Mouse (Mus musculus): ENCODE results near the gene Spred2. TPM values are rescaled to one million over a fixed set of nuclear protein-coding genes. Genes with fewer than 3 reads are reported as not detected.
A peak's percentile ranks its signal among the peaks of the same experiment; 100 is the strongest.
"Not testable (repeated sequence)": the region's sequence is repeated elsewhere in the genome, so short reads cannot be mapped to it uniquely, and the experiment has no call there.

Gene Spred2
- total RNA-seq, 1 experiment from 2014 or later: 35.1 TPM

- no peak for DNase-seq
These were observed 96.5 kb downstream of the Spred2 start for GRCm38 (mm10) chr11:20020720-20021119.

GRCm38 (mm10) chr11:20022462-20022861 is 98.3 kb downstream of the Spred2 start:
- no peak for DNase-seq

- DNase-seq: no peak
These were observed 98.8 kb downstream of the Spred2 start for GRCm38 (mm10) chr11:20022911-20023482.

GRCm38 (mm10) chr11:20025899-20026298 is 101.7 kb downstream of the Spred2 start:
- DNase-seq: peak; percentile 39

GRCm38 (mm10) chr11:20027719-20028118 is 103.5 kb downstream of the Spred2 start:
- no peak for DNase-seq

GRCm38 (mm10) chr11:20028396-20028795 is 104.2 kb downstream of the Spred2 start:
- peak; percentile 53 for DNase-seq

GRCm38 (mm10) chr11:20029014-20029413 is 104.8 kb downstream of the Spred2 start:
- no peak for DNase-seq

GRCm38 (mm10) chr11:20030973-20031372 is 106.8 kb downstream of the Spred2 start:
- DNase-seq: not testable (repeated sequence)

- DNase-seq: peak; percentile 59
These were observed 107.4 kb downstream of the Spred2 start for GRCm38 (mm10) chr11:20031536-20031935.

- peak; percentile 25 for DNase-seq
These were observed 109.5 kb downstream of the Spred2 start for GRCm38 (mm10) chr11:20033541-20034160.

- no peak for DNase-seq
These were observed 110.3 kb downstream of the Spred2 start for GRCm38 (mm10) chr11:20034337-20034947.

GRCm38 (mm10) chr11:20035343-20035928 is 111.3 kb downstream of the Spred2 start:
- DNase-seq: peak; percentile 67

GRCm38 (mm10) chr11:20035972-20036371 is 111.8 kb downstream of the Spred2 start:
- no peak for DNase-seq

- DNase-seq: no peak
These were observed 113.6 kb downstream of the Spred2 start for GRCm38 (mm10) chr11:20037739-20038138.

GRCm38 (mm10) chr11:20038723-20039122 is 114.5 kb downstream of the Spred2 start:
- DNase-seq: no peak

- no peak for DNase-seq
These were observed 117.2 kb downstream of the Spred2 start for GRCm38 (mm10) chr11:20041164-20041920.

GRCm38 (mm10) chr11:20042106-20042505 is 117.9 kb downstream of the Spred2 start:
- DNase-seq: no peak

- no peak for DNase-seq
These were observed 119.1 kb downstream of the Spred2 start for GRCm38 (mm10) chr11:20043256-20043655.

- no peak for DNase-seq
These were observed 121.4 kb downstream of the Spred2 start for GRCm38 (mm10) chr11:20045586-20045985.

- DNase-seq: no peak
These were observed 128.8 kb downstream of the Spred2 start for GRCm38 (mm10) chr11:20052814-20053536.

GRCm38 (mm10) chr11:20053951-20054350 is 129.8 kb downstream of the Spred2 start:
- DNase-seq: no peak

GRCm38 (mm10) chr11:20054617-20055016 is 130.4 kb downstream of the Spred2 start:
- no peak for DNase-seq

All from adrenal gland, postnatal 14 days (tissue).